Mouse (Mus musculus) lung, postnatal 0 days (tissue): ENCODE measurements at regions not wholly inside any gene's neighbourhood (a gene's known extent, or its start where the extent isn't known, plus 50 kb on each side); places are given as distances from the start of the nearest gene placed in this dataset.

Source experiments
- ATAC-seq: fragments of 200-750 bp; cut with Nextera tagmentation; 2 replicates; pipeline ENCODE4 v1.8.0; 2017; ENCODE audit warnings: moderate library complexity
- DNase-seq: peaks from one replicate; pipeline ENCODE4 v3.0.0-alpha.2; 2016; ENCODE audit warnings: low spot score
- H3K27ac ChIP-seq: fragments of 300-500 bp; sonication (generic); 2 replicates; pipeline ENCODE4 v1.5.1; 2014; ENCODE audit warnings: antibody characterized with exemption, mild to moderate bottlenecking, low read length, mixed read lengths
- H3K27me3 ChIP-seq: fragments of 300-500 bp; sonication (generic); replicated peaks from 2 replicates; pipeline ENCODE4 v1.6.1; 2014; ENCODE audit warnings: low read length, mixed read lengths; ENCODE audit not compliant: insufficient read depth
- H3K36me3 ChIP-seq: fragments of 300-500 bp; sonication (generic); 2 replicates; pipeline ENCODE4 v1.6.1; 2014; ENCODE audit warnings: low read length, mixed read lengths; ENCODE audit not compliant: insufficient read depth
- H3K4me1 ChIP-seq: fragments of 300-500 bp; sonication (generic); 2 replicates; pipeline ENCODE4 v1.6.1; 2014; ENCODE audit warnings: antibody characterized with exemption, low read depth, low read length, mixed read lengths; ENCODE audit not compliant: insufficient read depth
- H3K4me2 ChIP-seq: fragments of 300-500 bp; sonication (generic); replicated peaks from 2 replicates; pipeline ENCODE4 v1.6.1; 2014; ENCODE audit warnings: low read depth, mild to moderate bottlenecking, low read length, moderate library complexity, mixed read lengths
- H3K4me3 ChIP-seq: fragments of 300-500 bp; sonication (generic); 2 replicates; pipeline ENCODE4 v1.5.1; 2014; ENCODE audit warnings: low read depth, low read length
- H3K9ac ChIP-seq: fragments of 300-500 bp; sonication (generic); replicated peaks from 2 replicates; pipeline ENCODE4 v1.6.1; 2014; ENCODE audit warnings: low read depth, mild to moderate bottlenecking
- H3K9me3 ChIP-seq: fragments of 300-500 bp; sonication (generic); 2 replicates; pipeline ENCODE4 v1.6.1; 2016; ENCODE audit warnings: low read length, mixed read lengths
- CTCF ChIP-seq: IDR thresholded peaks from 2 replicates; pipeline ENCODE4 v1.5.1; 2016; ENCODE audit warnings: antibody characterized with exemption, mild to moderate bottlenecking
- EP300 ChIP-seq: IDR thresholded peaks from 2 replicates; pipeline ENCODE4 v1.6.1; 2016; ENCODE audit warnings: antibody characterized with exemption, mild to moderate bottlenecking, control low read depth
- WGBS: fragments of 180-500 bp; shearing (Covaris S2); extraction: QIAGEN DNeasy Blood & Tissue Kit; methylation state at CpG from one replicate; pipeline ENCODE4 v1.1.7; 2014; 5-methylcytosine and 5-hydroxymethylcytosine counted together

- DNase-seq (no peak), ATAC-seq (no peak)
- Histone ChIP-seq H3K4me2 (no peak overlapping the region), H3K4me3 (no peak overlapping the region), H3K27me3 (no peaks in the 10 kb centered on the region), H3K4me1 (no peaks in the 10 kb centered on the region), H3K9me3 (no peaks in the 10 kb centered on the region), H3K27ac (no peak overlapping the region), H3K36me3 (no peaks in the 10 kb centered on the region), H3K9ac (no peak overlapping the region)
- TF ChIP-seq CTCF (no peak), EP300 (no peak)
- WGBS, result 92% methylated on average over 6 of the region's 6 CpGs
These were observed 59.6 kb upstream of the Hk2 start for GRCm38 (mm10) chr6:82833867-82834266.

DNA sequence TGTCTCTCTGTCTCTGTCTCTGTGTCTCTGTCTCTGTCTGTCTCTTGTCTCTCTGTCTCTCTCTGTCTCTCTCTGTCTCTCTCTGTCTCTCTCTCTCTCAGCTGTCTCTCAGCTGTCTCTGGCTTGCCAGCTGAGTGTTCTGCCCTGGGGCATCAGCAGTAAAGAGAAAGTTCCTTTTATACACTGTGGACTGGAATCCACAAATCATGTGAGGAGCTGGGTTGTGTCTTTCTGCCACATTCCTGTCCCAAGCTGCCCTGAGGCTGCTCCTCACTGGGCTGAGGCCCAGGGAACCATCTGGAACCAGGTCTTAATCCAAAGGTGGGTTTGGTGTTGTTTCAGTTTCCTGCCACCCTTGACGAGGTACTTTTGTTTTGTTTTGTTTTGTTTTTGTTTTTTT lies 57.0 kb upstream of the Hk2 start:
- H3K36me3 ChIP-seq, result no peaks in the 10 kb centered on the region
- 43% methylated on average over 1 of the region's 1 CpGs for WGBS
- DNase-seq (no peak), ATAC-seq (no peak)
- no peak overlapping the region for H3K4me3 ChIP-seq
- TF ChIP-seq EP300 (no peak), CTCF (no peak)
- no peak overlapping the region for H3K4me2 ChIP-seq
- no peaks in the 10 kb centered on the region for H3K27me3 ChIP-seq
- no peaks in the 10 kb centered on the region for H3K4me1 ChIP-seq
- no peaks in the 10 kb centered on the region for H3K9me3 ChIP-seq
- H3K27ac ChIP-seq, result no peak overlapping the region
- H3K9ac ChIP-seq, result no peak overlapping the region

DNA sequence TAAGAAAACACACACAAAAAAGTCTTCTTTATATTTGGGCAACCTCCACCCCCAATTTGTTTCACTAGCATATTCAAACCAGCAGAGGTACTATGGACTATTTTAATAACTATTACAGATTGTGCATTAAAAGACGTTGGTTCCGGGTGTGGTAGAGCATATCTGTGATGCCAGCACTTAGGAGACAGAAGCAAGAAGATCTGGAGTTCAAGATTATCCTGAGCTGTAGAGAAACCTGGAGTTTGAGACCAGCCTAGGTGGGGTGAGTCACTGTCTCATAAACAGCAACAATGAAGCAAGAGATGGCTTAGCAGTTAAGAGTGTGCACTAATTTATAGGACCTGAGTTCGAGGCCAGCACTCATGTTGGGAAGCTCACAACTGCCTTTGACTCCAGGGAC lies 50.4 kb upstream of the Hk2 start:
- Histone ChIP-seq H3K27ac (no peak overlapping the region), H3K4me3 (no peak overlapping the region), H3K4me2 (no peak overlapping the region), H3K9ac (no peak overlapping the region), H3K36me3 (no peaks in the 10 kb centered on the region), H3K4me1 (no peaks in the 10 kb centered on the region; the same call in 1 of the 2 replicates), H3K27me3 (no peaks in the 10 kb centered on the region), H3K9me3 (no peaks in the 10 kb centered on the region)
- 82% methylated on average over 3 of the region's 3 CpGs for WGBS
- ATAC-seq (no peak), DNase-seq (no peak)
- no peak for TF ChIP-seq CTCF
- no peak for TF ChIP-seq EP300

GRCm38 (mm10) chr6:82824240-82824639 lies 50.0 kb upstream of the Hk2 start:
- Histone ChIP-seq H3K4me2 (no peak overlapping the region), H3K27me3 (no peaks in the 10 kb centered on the region), H3K9me3 (no peaks in the 10 kb centered on the region), H3K9ac (no peak overlapping the region), H3K36me3 (no peaks in the 10 kb centered on the region), H3K4me3 (no peak overlapping the region), H3K27ac (no peak overlapping the region), H3K4me1 (no peaks in the 10 kb centered on the region; the same call in 1 of the 2 replicates)
- 51% methylated on average over 8 of the region's 8 CpGs for whole genome bisulfite sequencing
- ATAC-seq (no peak), DNase-seq (peak; percentile 45)
- no peak for TF ChIP-seq EP300
- TF ChIP-seq CTCF, result no peak
